ENCODE assay signal across 20 mouse cellular contexts in genomic region chr9:50986123-50986522, GRCm38 (mm10). TPM values are rescaled to one million over a fixed set of nuclear protein-coding genes. Genes with fewer than 3 reads are reported as not detected.
DNase-seq lines count a peak whose midpoint lies in the region; ATAC-seq and TF ChIP-seq lines count a peak whose summit lies in the region.
"Had no signal": no experiment of that assay in that cellular context is flagged by ENCODE, and none has a peak within 500 bp of the region (broad histone marks: within the 10 kb centered on the region; RNA-seq: fewer than 3 reads in every experiment).

No protein-coding gene starts in this region.

- peak; percentile 31 for DNase-seq in heart, adult 8-10 months (ENCODE audit: low spot score)
- DNase-seq in layer of hippocampus, adult 2 months (ENCODE audit: low spot score in 2 of 2): no peak
- DNase-seq in layer of hippocampus, adult 9-11 months: no peak
- DNase-seq in MN1 (ENCODE audit: low spot score): peak; percentile 59
- peak; percentile 52 for DNase-seq in embryo, embryonic 10.5 days (ENCODE audit: low spot score)
- DNase-seq in left cerebral cortex, postnatal 4 days: no peak
- DNase-seq: adrenal gland, adult 8-10 months; cerebellum, adult 11 months; cerebellum, postnatal 25 days; heart, postnatal 14 days; kidney, adult 8-10 months; right cerebral cortex, postnatal 4 days; thymus, postnatal 36 days had no signal

- no peaks in the 10 kb centered on the region for H3K27me3 ChIP-seq in heart, embryonic 11.5 days (ENCODE audit: control insufficient read depth, insufficient read depth, low read length)
- H3K27me3 ChIP-seq: forebrain, embryonic 12.5 days; liver, embryonic 12.5 days; lung, embryonic 15.5 days; neural tube, embryonic 12.5 days had no signal

- no peak overlapping the region for H3K9ac ChIP-seq in heart, embryonic 11.5 days (ENCODE audit: low read depth, low read length)
- H3K9ac ChIP-seq: forebrain, embryonic 12.5 days; liver, embryonic 12.5 days; lung, embryonic 15.5 days; neural tube, embryonic 12.5 days had no signal

- no peak overlapping the region for H3K4me2 ChIP-seq in heart, embryonic 11.5 days
- H3K4me2 ChIP-seq: forebrain, embryonic 12.5 days; liver, embryonic 12.5 days; lung, embryonic 15.5 days; neural tube, embryonic 12.5 days had no signal

- intact Hi-C loops in left cerebral cortex, postnatal 4 days (cut with DNase I): no loop called here

- no peaks in the 10 kb centered on the region for H3K36me3 ChIP-seq in heart, embryonic 11.5 days (ENCODE audit: control insufficient read depth, insufficient read depth, low read length)
- H3K36me3 ChIP-seq: forebrain, embryonic 12.5 days; lung, embryonic 15.5 days; neural tube, embryonic 12.5 days had no signal

- no peak for TF ChIP-seq CTCF in layer of hippocampus, adult 2 months (conservative IDR thresholded peaks at IDR 0.05)

- no peak for ATAC-seq in heart, embryonic 11.5 days (replicated peaks; ENCODE audit: insufficient number of reproducible peaks, low FRiP score, low TSS enrichment)
- no peak for ATAC-seq in frontal cortex, adult (ENCODE audit: low TSS enrichment)
- ATAC-seq: liver, embryonic 12.5 days had no signal

- 0 out of 2 replicates have a peak, but pooled peaks cover 3% of the 10 kb centered on the region for H3K4me1 ChIP-seq in heart, embryonic 11.5 days (ENCODE audit: control insufficient read depth, insufficient read depth, low read length)

- 50% methylated on average over 8 of the region's 8 CpGs for WGBS in heart, embryonic 11.5 days (ENCODE audit: insufficient replicate concordance)

- no peaks in the 10 kb centered on the region for H3K9me3 ChIP-seq in heart, embryonic 11.5 days (replicated peaks; ENCODE audit: control insufficient read depth, low read length)
- H3K9me3 ChIP-seq: forebrain, embryonic 12.5 days; liver, embryonic 12.5 days; lung, embryonic 15.5 days; neural tube, embryonic 12.5 days had no signal

- no peak overlapping the region for H3K4me3 ChIP-seq in heart, embryonic 11.5 days (ENCODE audit: low read depth, low read length)
- H3K4me3 ChIP-seq in layer of hippocampus, adult 2 months: no peak overlapping the region; the same call in 1 of the 2 replicates
- H3K4me3 ChIP-seq: forebrain, embryonic 12.5 days; left cerebral cortex, adult 2 months; liver, embryonic 12.5 days; lung, embryonic 15.5 days; neural tube, embryonic 12.5 days had no signal

- H3K27ac ChIP-seq in heart, embryonic 11.5 days (ENCODE audit: low read depth, low read length): no peak overlapping the region
- H3K27ac ChIP-seq in layer of hippocampus, adult 2 months: peak overlapping the region; percentile 43; the same call in 1 of the 2 replicates
- H3K27ac ChIP-seq: forebrain, embryonic 12.5 days; left cerebral cortex, adult 2 months; liver, embryonic 12.5 days; lung, embryonic 15.5 days; neural tube, embryonic 12.5 days had no signal

RNA-seq across cellular contexts. Expression of gene Sik2, which starts 22.8 kb away (rescaled TPM):
- 10 to 100 TPM; 22.2 to 28.0 (median 23.6) TPM for total RNA-seq in heart, adult 8-10 months (2022)
- polyA plus RNA-seq in heart, embryonic 11.5 days (2014; fragmentation: Nextera tagmentation; extraction: Ambion mirVana): 15.6 and 17.1 TPM in 2 replicates
- 10 to 100 TPM; 39.5 to 45.2 TPM for total RNA-seq in layer of hippocampus, adult 2 months (2021)
- total RNA-seq in left cerebral cortex, postnatal 4 days (2021): 10 to 100 TPM; 54.9 TPM

Comparison
In these comparisons a context has a peak if more than half of its experiments do, and no peak if none do; other contexts are left out.
1. DNase-seq: peak in heart, adult 8-10 months (single experiment), MN1 (single experiment) and embryo, embryonic 10.5 days (single experiment); none in layer of hippocampus, adult 2 months (0 of 2), layer of hippocampus, adult 9-11 months (single experiment) and left cerebral cortex, postnatal 4 days (single experiment).